10 mouse cellular contexts compared by ENCODE assay signal in the genomic region with DNA sequence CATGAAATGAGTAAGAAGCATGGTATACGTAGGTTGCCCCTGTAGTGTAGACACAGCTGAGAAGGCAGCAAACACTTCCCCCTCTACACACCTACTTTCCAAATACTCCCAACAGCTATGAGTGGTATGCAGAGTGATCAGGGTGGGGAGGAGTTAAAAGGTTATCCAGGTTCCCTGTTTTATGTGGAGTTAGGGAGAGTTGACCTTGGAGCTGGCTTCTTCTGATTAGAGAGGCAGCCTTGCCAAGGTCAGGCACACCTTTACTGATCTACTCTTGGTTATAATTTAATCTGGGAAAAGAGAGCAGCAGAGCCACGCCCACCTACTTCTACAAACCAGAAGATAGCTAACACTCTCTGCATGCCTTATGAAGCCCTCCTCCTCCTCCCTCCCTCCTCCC.
DNase-seq lines count a peak whose midpoint lies in the region; ATAC-seq and TF ChIP-seq lines count a peak whose summit lies in the region.
"Had no signal": no experiment of that assay in that cellular context is flagged by ENCODE, and none has a peak within 500 bp of the region (broad histone marks: within the 10 kb centered on the region; RNA-seq: fewer than 3 reads in every experiment).

No protein-coding gene starts in this region.

- no peak for TF ChIP-seq CTCF in intestine, postnatal 0 days (IDR thresholded peaks at IDR 0.05; ENCODE audit: low read depth)

- H3K4me2 ChIP-seq in intestine, postnatal 0 days (replicated peaks; ENCODE audit: low read depth), result peak overlapping the region; percentile 43
- no peak overlapping the region for H3K4me2 ChIP-seq in hindbrain, embryonic 13.5 days
- H3K4me2 ChIP-seq: forebrain, embryonic 13.5 days had no signal

- no peaks in the 10 kb centered on the region for H3K27me3 ChIP-seq in heart, embryonic 10.5 days (ENCODE audit: insufficient read depth, poor library complexity, severe bottlenecking)
- no peaks in the 10 kb centered on the region for H3K27me3 ChIP-seq in intestine, postnatal 0 days (replicated peaks; ENCODE audit: control insufficient read depth, insufficient read depth, low read length)
- no peaks in the 10 kb centered on the region for H3K27me3 ChIP-seq in hindbrain, embryonic 13.5 days
- H3K27me3 ChIP-seq: forebrain, embryonic 13.5 days had no signal

- H3K9ac ChIP-seq in intestine, postnatal 0 days (ENCODE audit: low read depth, low read length), result no peak overlapping the region
- H3K9ac ChIP-seq in hindbrain, embryonic 13.5 days, result no peak overlapping the region
- H3K9ac ChIP-seq: forebrain, embryonic 13.5 days had no signal

- H3K27ac ChIP-seq in heart, embryonic 10.5 days, result peak overlapping the region; percentile 49; the same call in 1 of the 2 replicates
- H3K27ac ChIP-seq in intestine, postnatal 0 days (ENCODE audit: low read depth, low read length), result peak overlapping the region; percentile 86
- no peak overlapping the region for H3K27ac ChIP-seq in hindbrain, embryonic 13.5 days
- H3K27ac ChIP-seq: forebrain, embryonic 13.5 days had no signal

- peaks cover 70% of the 10 kb centered on the region for H3K4me1 ChIP-seq in heart, embryonic 10.5 days
- H3K4me1 ChIP-seq in intestine, postnatal 0 days (replicated peaks; ENCODE audit: control insufficient read depth, insufficient read depth, low read length), result peaks cover 4% of the 10 kb centered on the region; the same call in 1 of the 2 replicates
- no peaks in the 10 kb centered on the region for H3K4me1 ChIP-seq in hindbrain, embryonic 13.5 days (replicated peaks)
- H3K4me1 ChIP-seq: forebrain, embryonic 13.5 days had no signal

- WGBS in heart, embryonic 10.5 days, result 55% methylated on average over 2 of the region's 2 CpGs
- WGBS in intestine, postnatal 0 days, result 26% methylated on average over 2 of the region's 2 CpGs
- WGBS in hindbrain, embryonic 13.5 days, result 77% methylated on average over 2 of the region's 2 CpGs

- H3K36me3 ChIP-seq in heart, embryonic 10.5 days, result no peaks in the 10 kb centered on the region
- no peaks in the 10 kb centered on the region for H3K36me3 ChIP-seq in intestine, postnatal 0 days (ENCODE audit: control insufficient read depth, insufficient read depth)
- H3K36me3 ChIP-seq in hindbrain, embryonic 13.5 days, result no peaks in the 10 kb centered on the region

- no peak for DNase-seq in heart, embryonic 10.5 days (ENCODE audit: low spot score)
- DNase-seq in heart, adult 8-10 months (ENCODE audit: low spot score), result no peak
- peak; percentile 23 to 56 for DNase-seq in kidney, postnatal 4 days
- DNase-seq in lung, postnatal 25 days (ENCODE audit: low spot score), result peak; percentile 62
- DNase-seq in adrenal gland, adult 2 months, result no peak
- DNase-seq in gastrocnemius, adult 8-10 months (ENCODE audit: low spot score in 2 of 2), result no peak

- peak; percentile 83 for ATAC-seq in intestine, postnatal 0 days
- no peak for ATAC-seq in hindbrain, embryonic 13.5 days (ENCODE audit: low FRiP score)
- ATAC-seq: forebrain, embryonic 13.5 days; midbrain, embryonic 16.5 days had no signal

- H3K9me3 ChIP-seq in heart, embryonic 10.5 days, result no peaks in the 10 kb centered on the region
- no peaks in the 10 kb centered on the region for H3K9me3 ChIP-seq in intestine, postnatal 0 days (ENCODE audit: control insufficient read depth)
- H3K9me3 ChIP-seq in hindbrain, embryonic 13.5 days, result no peaks in the 10 kb centered on the region
- H3K9me3 ChIP-seq: forebrain, embryonic 13.5 days had no signal

- H3K4me3 ChIP-seq in heart, embryonic 10.5 days, result no peak overlapping the region
- H3K4me3 ChIP-seq in intestine, postnatal 0 days (ENCODE audit: low read depth, low read length), result no peak overlapping the region
- H3K4me3 ChIP-seq in hindbrain, embryonic 13.5 days, result no peak overlapping the region
- H3K4me3 ChIP-seq: forebrain, embryonic 13.5 days had no signal

Comparison
In these comparisons a context has a peak if more than half of its experiments do, and no peak if none do; other contexts are left out.
1. DNase-seq: peak in kidney, postnatal 4 days (2 of 2) and lung, postnatal 25 days (single experiment); none in heart, embryonic 10.5 days (single experiment), heart, adult 8-10 months (single experiment), adrenal gland, adult 2 months (single experiment) and gastrocnemius, adult 8-10 months (0 of 2).